8 mouse cellular contexts compared by ENCODE assay signal in genomic region chr4:25280938-25281670, GRCm38 (mm10). TPM values are rescaled to one million over a fixed set of nuclear protein-coding genes. Genes with fewer than 3 reads are reported as not detected.
DNase-seq lines count a peak whose midpoint lies in the region; ATAC-seq lines count a peak whose summit lies in the region.

No protein-coding gene starts in this region.

- H3K9me3 ChIP-seq in kidney, embryonic 15.5 days (replicated peaks): no peaks in the 10 kb centered on the region
- no peaks in the 10 kb centered on the region for H3K9me3 ChIP-seq in forebrain, embryonic 16.5 days (ENCODE audit: control insufficient read depth, low read length)
- H3K9me3 ChIP-seq in liver, embryonic 16.5 days (replicated peaks; ENCODE audit: control insufficient read depth, low read length): no peaks in the 10 kb centered on the region

- H3K27me3 ChIP-seq in kidney, embryonic 15.5 days: no peaks in the 10 kb centered on the region
- no peaks in the 10 kb centered on the region for H3K27me3 ChIP-seq in forebrain, embryonic 16.5 days (replicated peaks; ENCODE audit: control insufficient read depth, insufficient read depth, low read length)
- H3K27me3 ChIP-seq in liver, embryonic 16.5 days (ENCODE audit: control insufficient read depth, insufficient read depth, low read depth, low read length): no peaks in the 10 kb centered on the region

- H3K4me3 ChIP-seq in kidney, embryonic 15.5 days (replicated peaks): peak overlapping the region; percentile 81
- H3K4me3 ChIP-seq in forebrain, embryonic 16.5 days (replicated peaks; ENCODE audit: low read length): peak overlapping the region; percentile 91
- H3K4me3 ChIP-seq in liver, embryonic 16.5 days (ENCODE audit: low read depth, low read length): peak overlapping the region; percentile 90

- WGBS in kidney, embryonic 15.5 days: under 1% methylated on average over 32 of the region's 32 CpGs
- 2% methylated on average over 32 of the region's 32 CpGs for WGBS in forebrain, embryonic 16.5 days
- WGBS in liver, embryonic 16.5 days (ENCODE audit: insufficient replicate concordance): 2% methylated on average over 30 of the region's 32 CpGs

- peak overlapping the region; percentile 88 for H3K9ac ChIP-seq in kidney, embryonic 15.5 days
- peak overlapping the region; percentile 98 for H3K9ac ChIP-seq in forebrain, embryonic 16.5 days (replicated peaks; ENCODE audit: low read depth, low read length)
- H3K9ac ChIP-seq in liver, embryonic 16.5 days (ENCODE audit: low read depth, low read length): peak overlapping the region; percentile 92

- peak overlapping the region; percentile 97 for H3K27ac ChIP-seq in kidney, embryonic 15.5 days
- H3K27ac ChIP-seq in forebrain, embryonic 16.5 days (ENCODE audit: low read length): peak overlapping the region; percentile 99
- peak overlapping the region; percentile 85 for H3K27ac ChIP-seq in liver, embryonic 16.5 days (ENCODE audit: low read length)

- peak; percentile 95 for ATAC-seq in kidney, embryonic 15.5 days (replicated peaks; ENCODE audit: low FRiP score)
- peak; percentile 50 for ATAC-seq in activated CD4-positive, CD25-positive, alpha-beta regulatory T cell, adult 4 months
- peak; percentile 93 for ATAC-seq in forebrain, embryonic 16.5 days
- ATAC-seq in liver, embryonic 16.5 days (ENCODE audit: low read depth): peak; percentile 83

- H3K4me1 ChIP-seq in kidney, embryonic 15.5 days: peaks cover 5% of the 10 kb centered on the region
- peaks cover 6% of the 10 kb centered on the region for H3K4me1 ChIP-seq in forebrain, embryonic 16.5 days (replicated peaks; ENCODE audit: control insufficient read depth, insufficient read depth, low read length)
- peaks cover 2% of the 10 kb centered on the region; the same call in 1 of the 2 replicates for H3K4me1 ChIP-seq in liver, embryonic 16.5 days (ENCODE audit: control insufficient read depth, low read depth, low read length)

- H3K36me3 ChIP-seq in kidney, embryonic 15.5 days: peaks cover 28% of the 10 kb centered on the region
- H3K36me3 ChIP-seq in forebrain, embryonic 16.5 days (ENCODE audit: control insufficient read depth, insufficient read depth): peaks cover 8% of the 10 kb centered on the region; the same call in 1 of the 2 replicates
- peaks cover 14% of the 10 kb centered on the region for H3K36me3 ChIP-seq in liver, embryonic 16.5 days (ENCODE audit: control insufficient read depth, insufficient read depth)

- DNase-seq in kidney, postnatal 10 days: no peak
- DNase-seq in ovary, postnatal 14 days (ENCODE audit: low spot score): no peak
- DNase-seq in spleen, postnatal 14 days (ENCODE audit: low spot score in 2 of 2): no peak
- DNase-seq in right cerebral cortex, postnatal 36 days (ENCODE audit: low spot score in 2 of 2): no peak

- peak overlapping the region; percentile 61 for H3K4me2 ChIP-seq in kidney, embryonic 15.5 days
- peak overlapping the region; percentile 57 for H3K4me2 ChIP-seq in forebrain, embryonic 16.5 days (ENCODE audit: low read length)
- peak overlapping the region; percentile 78 for H3K4me2 ChIP-seq in liver, embryonic 16.5 days (ENCODE audit: low read depth, low read length)

RNA-seq across cellular contexts. Expression of gene Ufl1, which starts 0.5 kb away (rescaled TPM):
- 37.8 and 38.3 TPM in 2 replicates for polyA plus RNA-seq in kidney, embryonic 15.5 days (2015; fragmentation: Nextera tagmentation; extraction: Ambion mirVana)
- polyA plus RNA-seq in activated CD4-positive, CD25-positive, alpha-beta regulatory T cell, adult 4 months (2017; shearing (Covaris generic)): 10 to 100 TPM; 31.3 to 33.1 TPM
- polyA plus RNA-seq in forebrain, embryonic 16.5 days (2015; fragmentation: Nextera tagmentation; extraction: Ambion mirVana): 37.1 and 38.4 TPM in 2 replicates
- 20.9 and 22.7 TPM in 2 replicates for polyA plus RNA-seq in liver, embryonic 16.5 days (2015; fragmentation: Nextera tagmentation; extraction: Ambion mirVana)

RNA-seq across cellular contexts. Expression of gene Fhl5, which starts 38.4 kb away (rescaled TPM):
- not detected in 2 replicates for polyA plus RNA-seq in kidney, embryonic 15.5 days (2015; fragmentation: Nextera tagmentation; extraction: Ambion mirVana)
- not detected for polyA plus RNA-seq in activated CD4-positive, CD25-positive, alpha-beta regulatory T cell, adult 4 months (2017; shearing (Covaris generic))
- not detected in 2 replicates for polyA plus RNA-seq in forebrain, embryonic 16.5 days (2015; fragmentation: Nextera tagmentation; extraction: Ambion mirVana)
- polyA plus RNA-seq in liver, embryonic 16.5 days (2015; fragmentation: Nextera tagmentation; extraction: Ambion mirVana): not detected in 2 replicates
